Mouse (Mus musculus) embryo, embryonic 10 days (tissue): Measurements from ENCODE around the gene Rdh16f1.
"Not testable (repeated sequence)": the region's sequence is repeated elsewhere in the genome, so short reads cannot be mapped to it uniquely, and the experiment has no call there.

Experiments
- DNase-seq: peaks from one replicate; pipeline ENCODE4 v3.0.0-alpha.2; 2015; ENCODE audit warnings: low spot score

Rdh16f1 gene

DNA sequence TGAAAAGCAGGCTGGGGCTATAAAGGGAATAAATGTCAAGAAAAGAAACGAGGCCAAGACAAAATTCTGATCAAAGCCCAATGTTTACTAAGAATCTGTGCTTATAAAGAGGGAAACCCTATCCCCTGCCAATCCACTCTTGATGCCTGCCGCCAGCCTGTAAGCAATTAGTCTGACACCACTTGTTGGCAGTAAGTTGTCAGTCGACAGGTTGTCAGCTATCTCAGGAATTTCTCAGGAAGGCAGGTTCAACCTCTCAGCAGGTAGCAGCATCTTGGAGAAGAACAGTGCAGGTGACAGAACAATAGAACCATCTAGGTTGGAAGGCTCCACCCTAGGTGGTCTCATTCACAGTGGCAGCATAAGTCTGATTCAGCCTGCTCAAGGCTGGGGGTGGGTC lies 69.5 kb downstream of the Rdh16f1 start:
- DNase-seq: no peak

DNA sequence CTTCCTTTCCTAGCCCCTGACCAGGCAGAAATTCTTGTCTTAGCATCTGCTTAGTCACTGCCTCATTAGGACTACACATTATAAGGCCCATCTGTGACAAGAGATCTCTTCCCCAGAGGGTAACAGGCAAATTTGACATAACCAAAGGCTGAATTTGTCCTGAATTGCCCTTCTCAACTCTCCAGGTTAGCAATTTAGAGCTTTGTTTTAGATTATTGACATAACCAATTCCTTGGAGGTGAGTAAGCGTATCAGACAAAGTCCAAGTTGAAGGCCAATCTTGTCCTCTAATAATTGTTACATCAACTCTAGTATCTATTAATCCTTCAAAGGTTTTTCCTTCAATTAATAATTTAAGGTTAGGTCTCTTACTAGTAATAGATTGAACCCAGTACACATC lies 74.6 kb downstream of the Rdh16f1 start:
- not testable (repeated sequence) for DNase-seq

DNA sequence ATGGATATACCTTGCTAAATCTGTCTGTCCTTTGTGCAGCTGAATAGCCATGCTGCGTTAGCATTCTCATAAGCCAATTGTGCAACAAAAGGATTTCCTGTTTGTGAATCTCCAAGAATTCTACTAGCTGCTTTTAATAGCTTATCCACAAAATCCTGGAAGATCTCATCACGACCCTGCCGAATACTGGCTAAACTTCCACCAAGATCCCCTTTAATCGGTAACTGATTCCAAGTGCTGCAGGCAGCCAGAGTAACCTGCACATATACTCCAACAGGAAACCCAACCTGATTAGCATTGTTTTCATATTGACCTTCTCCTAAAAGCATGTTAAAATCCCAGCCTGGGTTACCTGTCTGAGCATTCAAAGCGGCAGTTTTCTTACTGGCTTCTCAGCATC lies 75.7 kb downstream of the Rdh16f1 start:
- no peak for DNase-seq

DNA sequence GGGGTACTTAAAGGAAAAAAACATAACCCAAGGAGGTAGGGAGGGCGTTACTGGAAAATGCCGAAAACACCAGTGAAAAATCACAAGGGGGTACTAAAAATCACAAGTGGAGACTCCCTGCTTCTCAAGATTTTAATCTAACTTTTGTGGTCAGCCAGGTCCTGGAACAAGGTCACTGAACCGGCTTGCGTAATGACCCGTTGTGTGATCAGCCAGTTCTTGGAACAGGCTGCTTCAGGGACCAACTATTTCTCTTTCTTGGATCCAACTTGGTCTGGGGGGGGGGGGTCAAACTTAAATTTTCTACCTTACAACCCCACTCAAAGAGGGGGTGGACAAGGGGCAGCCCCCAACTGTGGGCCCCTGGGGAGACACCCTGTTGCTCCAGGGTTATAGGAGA lies 78.2 kb downstream of the Rdh16f1 start:
- DNase-seq: not testable (repeated sequence)

DNA sequence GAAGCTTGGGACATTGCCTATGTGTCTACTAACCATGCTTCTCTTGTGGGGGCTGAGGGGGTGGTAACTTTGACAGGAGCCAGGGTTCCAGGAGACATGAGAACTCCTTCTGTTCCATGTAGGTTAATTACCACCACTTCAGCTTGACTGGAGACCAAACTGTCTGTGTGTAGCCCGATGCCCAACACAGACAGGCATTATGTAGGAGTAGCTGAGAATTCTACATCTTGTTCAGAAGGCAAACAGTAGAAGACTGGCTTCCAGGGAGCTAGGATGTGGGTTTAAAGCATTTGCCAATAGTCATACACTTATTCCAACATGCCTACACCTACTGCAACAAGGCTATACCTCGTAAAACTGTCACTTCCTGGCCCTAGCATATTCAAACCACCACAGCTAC lies 79.0 kb downstream of the Rdh16f1 start:
- DNase-seq: no peak

DNA sequence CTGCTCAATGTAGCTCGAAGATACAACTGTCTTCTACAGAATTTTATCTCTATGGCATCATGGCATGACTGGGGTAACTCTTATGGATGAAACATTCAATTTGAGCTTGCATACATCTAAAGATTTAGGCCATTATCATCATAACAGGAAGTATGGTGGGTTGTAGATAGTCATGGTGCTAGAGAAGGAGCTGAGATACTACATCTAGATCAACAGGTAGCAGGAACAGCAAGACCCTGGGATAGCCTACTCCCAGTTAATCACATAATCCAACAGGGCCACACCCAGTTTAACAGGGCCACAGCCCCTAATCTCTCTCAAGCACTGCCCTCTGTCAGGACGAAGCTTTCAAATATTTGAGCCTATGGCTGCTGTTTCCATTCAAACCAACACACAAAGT lies 81.2 kb downstream of the Rdh16f1 start:
- no peak for DNase-seq
